Mouse (Mus musculus): Measurements from ENCODE around the gene Izumo2. TPM values are rescaled to one million over a fixed set of nuclear protein-coding genes. Genes with fewer than 3 reads are reported as not detected.

Gene Izumo2
- polyA plus RNA-seq, 1 experiment from 2014 or later = not detected

DNA sequence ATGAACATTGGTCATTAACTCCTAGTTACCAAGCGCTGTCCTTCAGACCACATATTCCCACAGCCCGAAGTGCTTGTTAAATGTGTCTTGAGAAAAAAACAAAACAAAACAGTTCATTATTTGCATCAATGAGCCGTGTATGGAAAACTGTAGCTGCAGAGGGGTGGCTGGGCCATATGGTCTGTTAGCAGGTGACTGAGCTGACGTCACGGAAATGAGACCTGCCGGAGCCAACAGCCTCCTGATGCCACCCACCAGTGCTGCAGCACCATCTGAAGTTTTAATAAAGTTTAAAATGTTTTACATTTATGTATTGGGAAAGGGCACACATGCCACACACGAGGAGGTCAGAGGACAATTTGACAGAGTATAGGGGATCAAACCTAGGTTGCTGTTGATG lies 19.2 kb upstream of the Izumo2 start:
- no peak overlapping the region for H3K9ac ChIP-seq (ENCODE audit: low read length)
- H3K4me1 ChIP-seq (ENCODE audit: control insufficient read depth, insufficient read depth, low read length) = no peaks in the 10 kb centered on the region; the same call in 1 of the 2 replicates
- H3K27ac ChIP-seq (ENCODE audit: low read length) = no peak overlapping the region
- ATAC-seq (ENCODE audit: insufficient read depth, low FRiP score) = no peak
- H3K36me3 ChIP-seq (ENCODE audit: control insufficient read depth, insufficient read depth, low read length) = no peaks in the 10 kb centered on the region
- 89% methylated on average over 7 of the region's 7 CpGs for WGBS
- no peaks in the 10 kb centered on the region for H3K9me3 ChIP-seq (replicated peaks; ENCODE audit: control insufficient read depth, low read length)
- no peaks in the 10 kb centered on the region for H3K27me3 ChIP-seq (ENCODE audit: control insufficient read depth, insufficient read depth, low read length)
- H3K4me3 ChIP-seq (replicated peaks; ENCODE audit: low read length) = no peak overlapping the region
- H3K4me2 ChIP-seq (ENCODE audit: low read depth, low read length) = no peak overlapping the region

DNA sequence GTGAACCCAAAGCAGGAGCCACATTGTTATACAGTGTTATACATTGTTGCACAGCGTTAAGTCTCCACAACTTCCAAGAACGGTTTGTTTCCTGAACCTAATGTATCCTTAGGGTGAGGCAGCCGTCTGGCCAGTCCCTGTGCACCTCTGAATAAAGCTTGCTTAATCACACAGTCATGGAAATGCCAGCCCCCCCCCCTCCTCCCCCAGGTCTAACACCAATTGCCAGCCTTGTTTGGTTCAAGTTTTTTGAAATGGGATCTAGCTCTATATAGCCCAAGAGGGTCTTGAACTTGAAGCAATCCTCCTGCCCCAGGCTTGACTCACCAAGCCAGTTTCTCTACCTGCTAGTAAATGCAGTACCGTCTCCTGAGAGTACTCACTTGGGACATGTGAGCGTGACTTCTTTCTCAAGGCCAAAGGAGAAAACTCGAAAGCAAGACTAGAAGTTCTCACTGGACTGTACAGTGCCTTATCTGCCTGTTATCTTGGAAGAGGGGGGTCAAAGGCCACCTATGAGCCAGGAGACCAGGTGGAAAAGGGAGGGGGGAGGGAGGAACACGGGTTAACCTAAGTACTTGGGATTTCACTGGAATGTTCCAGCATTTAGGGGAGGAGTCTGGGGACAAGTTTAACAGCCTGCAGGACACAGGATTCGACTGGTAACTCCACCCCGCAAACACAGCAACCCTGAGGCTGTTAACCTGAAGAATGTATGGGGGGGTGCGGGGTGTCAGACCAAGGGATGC lies 14.9 kb upstream of the Izumo2 start:
- no peaks in the 10 kb centered on the region for H3K36me3 ChIP-seq (ENCODE audit: control insufficient read depth, insufficient read depth, low read length)
- peak overlapping the region; percentile 38 for H3K27ac ChIP-seq (ENCODE audit: low read length)
- WGBS = 55% methylated on average over 10 of the region's 10 CpGs
- H3K4me3 ChIP-seq (replicated peaks; ENCODE audit: low read length) = no peak overlapping the region
- H3K4me2 ChIP-seq (ENCODE audit: low read depth, low read length) = no peak overlapping the region
- no peaks in the 10 kb centered on the region for H3K9me3 ChIP-seq (replicated peaks; ENCODE audit: control insufficient read depth, low read length)
- H3K27me3 ChIP-seq (ENCODE audit: control insufficient read depth, insufficient read depth, low read length) = no peaks in the 10 kb centered on the region
- H3K4me1 ChIP-seq (ENCODE audit: control insufficient read depth, insufficient read depth, low read length) = peaks cover 9% of the 10 kb centered on the region
- ATAC-seq (ENCODE audit: insufficient read depth, low FRiP score) = peak; percentile 42; the same call in 1 of the 2 replicates
- H3K9ac ChIP-seq (ENCODE audit: low read length) = no peak overlapping the region

DNA sequence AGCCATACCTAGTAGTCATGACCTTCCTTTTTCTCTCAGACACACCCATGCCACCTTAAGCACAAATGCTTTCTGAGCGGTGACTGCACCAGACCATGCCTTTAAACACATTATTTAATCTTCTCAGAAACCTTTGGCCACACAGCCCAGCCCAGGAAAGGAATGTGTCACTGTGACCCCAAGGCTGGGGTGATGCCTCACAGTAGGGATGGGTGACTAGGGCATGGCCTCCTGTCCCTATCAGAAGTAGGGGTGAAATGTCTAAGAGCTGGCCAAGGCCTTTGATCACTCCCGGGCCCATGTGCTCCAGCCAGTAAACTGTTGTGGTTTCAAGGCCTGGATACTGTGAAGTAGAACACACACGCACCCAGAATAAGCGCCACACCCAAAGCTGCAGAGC lies 13.3 kb upstream of the Izumo2 start:
- 74% methylated on average over 4 of the region's 4 CpGs for WGBS

DNA sequence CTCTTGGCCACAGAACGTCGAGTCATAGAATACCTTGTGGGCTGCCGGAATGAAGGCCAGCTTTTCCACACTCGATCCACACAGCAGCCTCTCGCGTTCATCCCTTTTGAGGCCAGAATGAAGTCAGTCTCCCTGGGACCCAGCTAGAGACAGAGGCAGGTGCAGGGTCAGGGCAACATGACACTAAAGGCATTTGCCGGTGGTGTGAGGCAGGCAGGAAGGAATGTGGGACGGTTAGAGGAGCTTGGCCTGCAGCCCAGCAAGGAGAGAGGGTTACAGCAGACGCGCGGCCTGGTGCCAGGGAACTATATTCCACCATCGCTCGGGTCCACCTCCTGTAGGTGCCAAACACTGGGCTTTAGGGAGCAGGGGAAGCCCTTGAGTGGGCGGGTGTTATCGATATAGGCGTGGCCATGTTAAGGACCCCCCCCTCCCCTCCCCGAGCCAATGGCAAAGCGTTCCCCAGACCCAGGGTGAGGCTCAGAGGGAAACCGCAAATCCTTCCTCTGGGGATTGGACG lies 11.3 kb upstream of the Izumo2 start:
- Histone ChIP-seq H3K4me2 (ENCODE audit: low read depth, low read length) (no peak overlapping the region), H3K9ac (ENCODE audit: low read length) (no peak overlapping the region), H3K4me1 (ENCODE audit: control insufficient read depth, insufficient read depth, low read length) (peaks cover 9% of the 10 kb centered on the region), H3K36me3 (ENCODE audit: control insufficient read depth, insufficient read depth, low read length) (no peaks in the 10 kb centered on the region), H3K27ac (ENCODE audit: low read length) (peak overlapping the region; percentile 48; the same call in 1 of the 2 replicates), H3K9me3 (replicated peaks; ENCODE audit: control insufficient read depth, low read length) (no peaks in the 10 kb centered on the region), H3K4me3 (replicated peaks; ENCODE audit: low read length) (no peak overlapping the region), H3K27me3 (ENCODE audit: control insufficient read depth, insufficient read depth, low read length) (no peaks in the 10 kb centered on the region)
- ATAC-seq (ENCODE audit: insufficient read depth, low FRiP score) = peak; percentile 41; the same call in 1 of the 2 replicates
- 8% methylated on average over 20 of the region's 20 CpGs for WGBS

More for the DNA sequence above, 13.3 kb upstream of the Izumo2 start:
- peak; percentile 63 for ATAC-seq (ENCODE audit: insufficient read depth, low FRiP score)
- Histone ChIP-seq H3K27ac (ENCODE audit: low read length) (peak overlapping the region; percentile 73), H3K4me1 (ENCODE audit: control insufficient read depth, insufficient read depth, low read length) (peaks cover 9% of the 10 kb centered on the region), H3K27me3 (ENCODE audit: control insufficient read depth, insufficient read depth, low read length) (no peaks in the 10 kb centered on the region), H3K9ac (ENCODE audit: low read length) (no peak overlapping the region), H3K4me2 (ENCODE audit: low read depth, low read length) (no peak overlapping the region), H3K9me3 (replicated peaks; ENCODE audit: control insufficient read depth, low read length) (no peaks in the 10 kb centered on the region), H3K36me3 (ENCODE audit: control insufficient read depth, insufficient read depth, low read length) (no peaks in the 10 kb centered on the region), H3K4me3 (replicated peaks; ENCODE audit: low read length) (no peak overlapping the region)

DNA sequence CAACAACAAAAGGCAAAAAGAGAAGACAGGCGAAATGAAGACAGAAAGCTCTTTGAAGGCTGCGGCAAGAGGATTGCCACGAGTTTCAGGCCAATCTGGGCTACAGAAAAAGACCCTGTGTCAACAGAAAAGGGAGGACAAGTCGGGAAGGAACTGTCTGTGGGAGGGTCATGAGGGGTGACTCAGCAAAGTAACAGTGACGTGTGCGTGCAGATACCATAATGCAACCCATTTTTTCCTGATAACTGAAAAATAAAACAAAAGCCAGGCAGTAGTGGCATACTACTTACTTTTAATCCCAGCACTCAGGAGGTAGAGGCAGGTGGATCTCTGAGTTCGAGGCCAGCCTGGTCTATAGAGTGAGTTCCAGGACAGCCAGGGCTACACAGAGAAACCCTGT lies 10.6 kb upstream of the Izumo2 start:
- Histone ChIP-seq H3K27me3 (ENCODE audit: control insufficient read depth, insufficient read depth, low read length) (no peaks in the 10 kb centered on the region), H3K9me3 (replicated peaks; ENCODE audit: control insufficient read depth, low read length) (no peaks in the 10 kb centered on the region), H3K36me3 (ENCODE audit: control insufficient read depth, insufficient read depth, low read length) (no peaks in the 10 kb centered on the region), H3K27ac (ENCODE audit: low read length) (no peak overlapping the region), H3K9ac (ENCODE audit: low read length) (no peak overlapping the region), H3K4me3 (replicated peaks; ENCODE audit: low read length) (no peak overlapping the region), H3K4me1 (ENCODE audit: control insufficient read depth, insufficient read depth, low read length) (peaks cover 9% of the 10 kb centered on the region), H3K4me2 (ENCODE audit: low read depth, low read length) (no peak overlapping the region)
- ATAC-seq (ENCODE audit: insufficient read depth, low FRiP score) = no peak
- 52% methylated on average over 7 of the region's 7 CpGs for WGBS

DNA sequence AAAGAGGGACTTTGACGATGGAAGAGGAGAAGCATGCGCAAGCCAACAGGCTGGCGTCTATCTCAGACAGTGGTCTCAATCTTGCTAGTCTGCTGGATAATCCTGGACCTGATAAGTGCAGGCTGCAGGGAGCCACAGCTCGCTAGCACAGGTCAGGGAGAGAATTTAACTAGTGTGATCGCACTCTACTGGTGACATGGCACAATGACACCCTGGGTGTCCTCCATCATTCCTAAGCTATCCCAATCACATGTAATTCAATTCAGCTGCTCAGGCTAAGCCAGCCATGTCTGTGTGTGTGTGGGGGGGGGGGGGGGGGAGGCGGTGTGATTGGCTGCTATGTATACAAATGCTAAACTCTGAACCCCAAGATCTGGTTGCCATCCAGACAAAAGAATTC lies 6.6 kb upstream of the Izumo2 start:
- no peaks in the 10 kb centered on the region for H3K27me3 ChIP-seq (ENCODE audit: control insufficient read depth, insufficient read depth, low read length)
- H3K4me2 ChIP-seq (ENCODE audit: low read depth, low read length) = no peak overlapping the region
- H3K4me3 ChIP-seq (replicated peaks; ENCODE audit: low read length) = no peak overlapping the region
- H3K36me3 ChIP-seq (ENCODE audit: control insufficient read depth, insufficient read depth, low read length) = no peaks in the 10 kb centered on the region
- H3K27ac ChIP-seq (ENCODE audit: low read length) = no peak overlapping the region
- 11% methylated on average over 6 of the region's 6 CpGs for WGBS
- ATAC-seq (ENCODE audit: insufficient read depth, low FRiP score) = 0 out of 2 replicates have a peak, but pooled peaks have one; percentile 27
- H3K4me1 ChIP-seq (ENCODE audit: control insufficient read depth, insufficient read depth, low read length) = peaks cover 5% of the 10 kb centered on the region; the same call in 1 of the 2 replicates
- H3K9ac ChIP-seq (ENCODE audit: low read length) = no peak overlapping the region
- no peaks in the 10 kb centered on the region for H3K9me3 ChIP-seq (replicated peaks; ENCODE audit: control insufficient read depth, low read length)

- Histone ChIP-seq H3K4me3 (replicated peaks; ENCODE audit: low read length) (no peak overlapping the region), H3K4me2 (ENCODE audit: low read depth, low read length) (no peak overlapping the region), H3K9ac (ENCODE audit: low read length) (no peak overlapping the region), H3K9me3 (replicated peaks; ENCODE audit: control insufficient read depth, low read length) (no peaks in the 10 kb centered on the region), H3K27me3 (ENCODE audit: control insufficient read depth, insufficient read depth, low read length) (no peaks in the 10 kb centered on the region), H3K36me3 (ENCODE audit: control insufficient read depth, insufficient read depth, low read length) (no peaks in the 10 kb centered on the region), H3K27ac (ENCODE audit: low read length) (no peak overlapping the region), H3K4me1 (ENCODE audit: control insufficient read depth, insufficient read depth, low read length) (no peaks in the 10 kb centered on the region)
- WGBS = 76% methylated on average over 8 of the region's 8 CpGs
- no peak for ATAC-seq (ENCODE audit: insufficient read depth, low FRiP score)
Measured at GRCm38 (mm10) chr7:44702985-44703384, 5.6 kb upstream of the Izumo2 start.

DNA sequence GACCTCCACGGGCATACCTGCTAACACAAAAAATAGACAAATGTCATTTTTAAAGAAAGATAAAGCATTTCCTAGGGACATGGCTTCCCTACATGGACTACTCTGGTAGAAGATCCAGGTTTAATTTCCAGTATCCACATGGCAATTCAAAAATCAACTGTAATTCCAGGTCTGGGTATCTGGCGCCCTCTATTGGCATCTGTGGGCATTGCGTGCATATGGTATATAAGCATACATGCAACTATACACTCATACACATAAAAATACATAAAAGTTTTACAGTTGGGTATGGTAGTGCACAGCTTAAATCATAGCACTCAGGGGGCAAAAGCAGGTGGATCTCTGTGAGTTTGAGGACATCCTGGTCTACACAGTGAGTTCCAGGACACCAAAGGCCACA lies 4.2 kb upstream of the Izumo2 start:
- no peak overlapping the region for H3K4me3 ChIP-seq (replicated peaks; ENCODE audit: low read length)

GRCm38 (mm10) chr7:44705086-44705485 lies 3.5 kb upstream of the Izumo2 start:
- no peak for ATAC-seq (ENCODE audit: insufficient read depth, low FRiP score)
- Histone ChIP-seq H3K4me1 (ENCODE audit: control insufficient read depth, insufficient read depth, low read length) (no peaks in the 10 kb centered on the region), H3K36me3 (ENCODE audit: control insufficient read depth, insufficient read depth, low read length) (no peaks in the 10 kb centered on the region), H3K4me3 (replicated peaks; ENCODE audit: low read length) (no peak overlapping the region), H3K9me3 (replicated peaks; ENCODE audit: control insufficient read depth, low read length) (0 out of 2 replicates have a peak, but pooled peaks cover 3% of the 10 kb centered on the region), H3K4me2 (ENCODE audit: low read depth, low read length) (no peak overlapping the region), H3K27me3 (ENCODE audit: control insufficient read depth, insufficient read depth, low read length) (no peaks in the 10 kb centered on the region), H3K9ac (ENCODE audit: low read length) (no peak overlapping the region), H3K27ac (ENCODE audit: low read length) (no peak overlapping the region)
- WGBS = 88% methylated on average over 4 of the region's 4 CpGs

More for the DNA sequence above, 4.2 kb upstream of the Izumo2 start:
- ATAC-seq (ENCODE audit: insufficient read depth, low FRiP score) = no peak
- H3K4me1 ChIP-seq (ENCODE audit: control insufficient read depth, insufficient read depth, low read length) = no peaks in the 10 kb centered on the region
- H3K4me2 ChIP-seq (ENCODE audit: low read depth, low read length) = no peak overlapping the region
- no peaks in the 10 kb centered on the region for H3K27me3 ChIP-seq (ENCODE audit: control insufficient read depth, insufficient read depth, low read length)
- H3K9me3 ChIP-seq (replicated peaks; ENCODE audit: control insufficient read depth, low read length) = no peaks in the 10 kb centered on the region
- no peak overlapping the region for H3K9ac ChIP-seq (ENCODE audit: low read length)
- no peak overlapping the region for H3K27ac ChIP-seq (ENCODE audit: low read length)
- WGBS = 55% methylated on average over 3 of the region's 3 CpGs
- H3K36me3 ChIP-seq (ENCODE audit: control insufficient read depth, insufficient read depth, low read length) = no peaks in the 10 kb centered on the region

All from stomach, embryonic 16.5 days (tissue).